In the genomic region with DNA sequence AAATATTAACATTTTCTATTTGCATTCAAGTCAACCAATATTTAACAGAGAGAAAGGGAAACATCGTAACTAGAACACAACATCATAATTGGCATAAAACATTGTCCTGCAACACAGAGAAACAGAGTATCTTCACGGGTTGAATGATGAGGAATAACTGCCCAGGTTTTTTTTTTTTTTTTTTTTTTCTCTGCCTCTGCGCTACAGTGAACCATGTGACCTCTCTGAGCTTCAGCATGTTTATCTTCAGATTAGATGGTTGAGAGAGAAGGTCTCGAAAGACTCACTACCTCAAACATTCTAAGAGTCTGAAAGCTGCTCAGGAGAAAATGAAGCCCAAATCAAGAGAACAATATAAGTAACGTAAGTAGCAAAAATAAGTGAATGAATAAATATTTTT, we compare ENCODE assay signal across 22 mouse cellular contexts.
DNase-seq lines count a peak whose midpoint lies in the region; ATAC-seq and TF ChIP-seq lines count a peak whose summit lies in the region.
"Had no signal": no experiment of that assay in that cellular context is flagged by ENCODE, and none has a peak within 500 bp of the region (broad histone marks: within the 10 kb centered on the region; RNA-seq: fewer than 3 reads in every experiment).

No protein-coding gene starts in this region.

- no peak for TF ChIP-seq RAD21 in CH12.LX (IDR thresholded peaks at IDR 0.05; ENCODE audit: low read depth, low read length)
- no peak for TF ChIP-seq RAD21 in MEL (IDR thresholded peaks at IDR 0.05; ENCODE audit: low read depth, low read length)

- dilution Hi-C loops in CH12.LX (cut with MboI; ENCODE audit: extremely low pct_ligation_motif_present, extremely low pct_unique_long_range_greater_than_20kb, low sequenced_read_pairs): no loop called here

- DNase-seq in CH12.LX (ENCODE audit: extremely low read depth) (no peak), MEL (ENCODE audit: low read depth, low spot score) (no peak)
- DNase-seq in cerebellum, adult 9-10 months: no peak
- DNase-seq in natural killer cell, adult 2 months (ENCODE audit: low spot score in 2 of 2): no peak
- DNase-seq: adrenal gland, adult 2 months; adrenal gland, adult 8-10 months; adrenal gland, postnatal 10 days; adrenal gland, postnatal 14 days; adrenal gland, postnatal 25 days; adrenal gland, postnatal 36 days; B cell, adult 2 months; cerebellum, adult 11 months; cerebellum, adult 11-12 months; cerebellum, adult 18-20 months; cerebellum, adult 2 months; cerebellum, adult 8-10 months had no signal

- TF ChIP-seq POLR2A in CH12.LX (IDR thresholded peaks at IDR 0.05; ENCODE audit: low read depth, low read length) (no peak), MEL (IDR thresholded peaks at IDR 0.05; ENCODE audit: control insufficient read depth in 1 of 2, insufficient read depth in 1 of 2, low read depth in 1 of 2, low read length in 2 of 2, poor library complexity in 1 of 2) (no peak)

- H3K9ac ChIP-seq in intestine, embryonic 15.5 days: no peak overlapping the region
- no peak overlapping the region for H3K9ac ChIP-seq in intestine, embryonic 16.5 days (ENCODE audit: low read depth, low read length)
- H3K9ac ChIP-seq in CH12.LX (ENCODE audit: insufficient read depth, low read depth) (no peak overlapping the region), MEL (ENCODE audit: control insufficient read depth, low read depth, low read length, poor library complexity, severe bottlenecking) (no peak overlapping the region)

- in situ Hi-C loops in CH12.LX (cut with MboI; ENCODE audit: low pct_ligation_motif_present, low pct_unique_long_range_greater_than_20kb, low sequenced_read_pairs): no loop called here

- WGBS in intestine, embryonic 15.5 days: 58% methylated on average over 5 of the region's 5 CpGs
- 58% methylated on average over 5 of the region's 5 CpGs for WGBS in intestine, embryonic 16.5 days

- H3K79me2 ChIP-seq in CH12.LX (replicated peaks; ENCODE audit: control insufficient read depth, extremely low read depth, insufficient read depth, poor library complexity, severe bottlenecking) (no peaks in the 10 kb centered on the region), MEL (ENCODE audit: control insufficient read depth, insufficient read depth, low read length, poor library complexity) (no peaks in the 10 kb centered on the region)

- no peaks in the 10 kb centered on the region for H3K4me1 ChIP-seq in intestine, embryonic 15.5 days (replicated peaks)
- H3K4me1 ChIP-seq in intestine, embryonic 16.5 days (ENCODE audit: control insufficient read depth, insufficient read depth, low read length): peaks cover 2% of the 10 kb centered on the region; the same call in 1 of the 2 replicates
- H3K4me1 ChIP-seq in CH12.LX (ENCODE audit: control insufficient read depth in 1 of 2, insufficient read depth in 2 of 2): 0 out of 4 replicates have a peak, but pooled peaks cover 0 to 2% of the 10 kb centered on the region in 2 experiments
- H3K4me1 ChIP-seq in MEL (ENCODE audit: control insufficient read depth in 1 of 2, insufficient read depth in 2 of 2, low read length in 2 of 2): no peaks in the 10 kb centered on the region; a peak in 1 of 4 replicates

- H3K27ac ChIP-seq in intestine, embryonic 15.5 days: no peak overlapping the region
- no peak overlapping the region for H3K27ac ChIP-seq in intestine, embryonic 16.5 days (ENCODE audit: low read length)
- no peak overlapping the region for H3K27ac ChIP-seq in CH12.LX (ENCODE audit: insufficient read depth, low read depth)
- H3K27ac ChIP-seq in MEL (ENCODE audit: control insufficient read depth, low read depth, low read length): no peak overlapping the region

- TF ChIP-seq EP300 in CH12.LX (IDR thresholded peaks at IDR 0.05; ENCODE audit: low read length) (no peak), MEL (IDR thresholded peaks at IDR 0.05; ENCODE audit: low read depth in 1 of 2, low read length in 2 of 2) (no peak)

- H3K4me3 ChIP-seq in intestine, embryonic 15.5 days (replicated peaks): no peak overlapping the region
- no peak overlapping the region for H3K4me3 ChIP-seq in intestine, embryonic 16.5 days (ENCODE audit: low read length)
- no peak overlapping the region for H3K4me3 ChIP-seq in CH12.LX (replicated peaks in 1 of 3; ENCODE audit: low read depth in 2 of 3, low read length in 2 of 3, poor library complexity in 1 of 3)
- no peak overlapping the region for H3K4me3 ChIP-seq in MEL (ENCODE audit: control insufficient read depth in 1 of 2, insufficient read depth in 1 of 2, low read depth in 2 of 2, low read length in 2 of 2)

- no peaks in the 10 kb centered on the region for H3K36me3 ChIP-seq in intestine, embryonic 15.5 days
- H3K36me3 ChIP-seq in intestine, embryonic 16.5 days (ENCODE audit: control insufficient read depth, insufficient read depth, low read length): no peaks in the 10 kb centered on the region
- H3K36me3 ChIP-seq in CH12.LX (replicated peaks in 1 of 2; ENCODE audit: control insufficient read depth in 1 of 2, insufficient read depth in 1 of 2, low read length in 1 of 2): no peaks in the 10 kb centered on the region
- H3K36me3 ChIP-seq in MEL (ENCODE audit: control insufficient read depth in 1 of 2, insufficient read depth in 2 of 2, low read length in 2 of 2): no peaks in the 10 kb centered on the region
- H3K36me3 ChIP-seq: G1E had no signal

- peak; percentile 69; the same call in 1 of the 2 replicates for ATAC-seq in intestine, embryonic 15.5 days
- ATAC-seq in intestine, embryonic 16.5 days: no peak
- ATAC-seq: activated CD4-positive, CD25-positive, alpha-beta regulatory T cell, adult 4 months; CD4-positive, CD25-positive, alpha-beta regulatory T cell, adult 4 months; Patski had no signal

- no peak overlapping the region for H3K4me2 ChIP-seq in intestine, embryonic 15.5 days (replicated peaks)
- H3K4me2 ChIP-seq in intestine, embryonic 16.5 days (ENCODE audit: low read depth, low read length): no peak overlapping the region
- H3K4me2 ChIP-seq in CH12.LX (ENCODE audit: insufficient read depth, low read depth, poor library complexity, severe bottlenecking): no peak overlapping the region

- no peak for TF ChIP-seq CTCF in CH12.LX (conservative IDR thresholded peaks at IDR 0.05 in 1 of 2, IDR thresholded peaks at IDR 0.05 in 1 of 2; ENCODE audit: low read depth in 2 of 2, low read length in 2 of 2)
- TF ChIP-seq CTCF in MEL (IDR thresholded peaks at IDR 0.05 in 2 of 3, conservative IDR thresholded peaks at IDR 0.05 in 1 of 3; ENCODE audit: control insufficient read depth in 1 of 3, insufficient read depth in 1 of 3, low read depth in 2 of 3, low read length in 3 of 3, poor library complexity in 1 of 3, severe bottlenecking in 1 of 3): no peak

- H3K9me3 ChIP-seq in intestine, embryonic 15.5 days: no peaks in the 10 kb centered on the region
- H3K9me3 ChIP-seq in intestine, embryonic 16.5 days (ENCODE audit: control insufficient read depth, low read length): no peaks in the 10 kb centered on the region
- H3K9me3 ChIP-seq in CH12.LX (replicated peaks; ENCODE audit: low read length) (peaks cover 7% of the 10 kb centered on the region), MEL (replicated peaks; ENCODE audit: insufficient read depth, low read length) (no peaks in the 10 kb centered on the region)
- H3K9me3 ChIP-seq: G1E had no signal

- H3K27me3 ChIP-seq in intestine, embryonic 15.5 days (replicated peaks): no peaks in the 10 kb centered on the region
- H3K27me3 ChIP-seq in intestine, embryonic 16.5 days (replicated peaks; ENCODE audit: control insufficient read depth, insufficient read depth, low read length): no peaks in the 10 kb centered on the region
- H3K27me3 ChIP-seq in CH12.LX (replicated peaks): no peaks in the 10 kb centered on the region
- H3K27me3 ChIP-seq in MEL (ENCODE audit: control insufficient read depth in 1 of 2, insufficient read depth in 2 of 2, low read length in 2 of 2): peaks cover 0 to 4% of the 10 kb centered on the region in 2 experiments; a peak in 3 of 4 replicates
- H3K27me3 ChIP-seq: Patski had no signal

TF ChIP-seq in CH12.LX, 34 proteins besides CTCF, POLR2A, EP300 and RAD21:
- TF ChIP-seq MEF2A (IDR thresholded peaks at IDR 0.05; ENCODE audit: borderline replicate concordance, low read depth, low read length): no peak
- peak; percentile 71 for TF ChIP-seq ZNF384 (IDR thresholded peaks at IDR 0.05; ENCODE audit: low read depth, low read length)
- TF ChIP-seq ETS1 (conservative IDR thresholded peaks at IDR 0.05; ENCODE audit: low read depth, low read length): no peak
- TF ChIP-seq RCOR1 (conservative IDR thresholded peaks at IDR 0.05; ENCODE audit: low read depth, low read length): no peak
- no peak for TF ChIP-seq MAX (IDR thresholded peaks at IDR 0.05; ENCODE audit: low read length)
- TF ChIP-seq PAX5 (IDR thresholded peaks at IDR 0.05; ENCODE audit: low read length): no peak

TF ChIP-seq in MEL, 35 proteins besides CTCF, POLR2A, EP300 and RAD21:
- TF ChIP-seq ZNF384 (IDR thresholded peaks at IDR 0.05; ENCODE audit: low read depth, low read length): peak; percentile 84
- no peak for TF ChIP-seq ZMIZ1 (IDR thresholded peaks at IDR 0.05; ENCODE audit: low read depth, low read length)
- peak; percentile 66; the same call in 1 of the 2 replicates for TF ChIP-seq USF1 (IDR thresholded peaks at IDR 0.05; ENCODE audit: low read depth, low read length)
